In genomic region chr5:65002940-65003824, GRCm38 (mm10) we compare ENCODE assay signal across 9 mouse cellular contexts. TPM values are rescaled to one million over a fixed set of nuclear protein-coding genes. Genes with fewer than 3 reads are reported as not detected.
DNase-seq lines count a peak whose midpoint lies in the region; ATAC-seq and TF ChIP-seq lines count a peak whose summit lies in the region.
"Had no signal": no experiment of that assay in that cellular context is flagged by ENCODE, and none has a peak within 500 bp of the region (broad histone marks: within the 10 kb centered on the region; RNA-seq: fewer than 3 reads in every experiment).

No protein-coding gene starts in this region.

- 0 out of 2 replicates have a peak overlapping the region, but pooled peaks have one; percentile 7 for H3K4me2 ChIP-seq in neural tube, embryonic 13.5 days

- H3K4me3 ChIP-seq in cortical plate, adult 2 months (ENCODE audit: insufficient read depth, low read length): no peak overlapping the region
- no peak overlapping the region for H3K4me3 ChIP-seq in neural tube, embryonic 13.5 days

- WGBS in neural tube, embryonic 13.5 days: 50% methylated on average over 10 of the region's 10 CpGs

- no peak for TF ChIP-seq POLR2A in cortical plate, adult 2 months (IDR thresholded peaks at IDR 0.05; ENCODE audit: extremely low read depth, insufficient read depth, low read length)

- H3K27me3 ChIP-seq in neural tube, embryonic 13.5 days: no peaks in the 10 kb centered on the region

- H3K27ac ChIP-seq in cortical plate, adult 2 months (ENCODE audit: insufficient read depth, low read length): no peak overlapping the region
- H3K27ac ChIP-seq in neural tube, embryonic 13.5 days (replicated peaks): peak overlapping the region; percentile 40
- H3K27ac ChIP-seq: macrophage had no signal

- no peaks in the 10 kb centered on the region for H3K36me3 ChIP-seq in neural tube, embryonic 13.5 days

- no peak overlapping the region for H3K9ac ChIP-seq in neural tube, embryonic 13.5 days

- peaks cover 4% of the 10 kb centered on the region; the same call in 1 of the 2 replicates for H3K4me1 ChIP-seq in cortical plate, adult 2 months (ENCODE audit: control insufficient read depth, insufficient read depth, low read length)
- H3K4me1 ChIP-seq in neural tube, embryonic 13.5 days (replicated peaks): peaks cover 17% of the 10 kb centered on the region

- TF ChIP-seq CTCF in cortical plate, adult 2 months (IDR thresholded peaks at IDR 0.05; ENCODE audit: extremely low read depth, insufficient read depth, low read length): peak; percentile 41; the same call in 1 of the 2 replicates

- ATAC-seq in neural tube, embryonic 13.5 days (ENCODE audit: low read depth): peak; percentile 63; the same call in 1 of the 2 replicates

- H3K9me3 ChIP-seq in neural tube, embryonic 13.5 days: no peaks in the 10 kb centered on the region

- peak; percentile 23 for DNase-seq in cerebellum, adult 8-10 months
- DNase-seq in cerebellum, adult 11 months: no peak
- peak; percentile 36 for DNase-seq in 3T3-L1 (ENCODE audit: low read depth, low spot score)
- peak; percentile 78 for DNase-seq in induced T-regulatory cell, adult 2 months (ENCODE audit: low read depth)
- no peak for DNase-seq in adrenal gland, postnatal 14 days
- DNase-seq in thymus, postnatal 14 days: no peak

RNA-seq across cellular contexts. Expression of gene Fam114a1, which starts 33.3 kb away (rescaled TPM):
- polyA plus RNA-seq in cortical plate, adult 2 months (2012; rRNA removed): 7.4 and 8.1 TPM in 2 replicates
- 15.4 and 17.9 TPM in 2 replicates for polyA plus RNA-seq in neural tube, embryonic 13.5 days (2015; fragmentation: Nextera tagmentation; extraction: Ambion mirVana)
- 24.6 and 27.9 TPM in 2 replicates for total RNA-seq in adrenal gland, postnatal 14 days (2021)

RNA-seq across cellular contexts. Expression of gene Tlr6, which starts 43.3 kb away (rescaled TPM):
- polyA plus RNA-seq in cortical plate, adult 2 months (2012; rRNA removed): 0.72 and 1.1 TPM in 2 replicates
- polyA plus RNA-seq in neural tube, embryonic 13.5 days (2015; fragmentation: Nextera tagmentation; extraction: Ambion mirVana): 0.54 and 0.85 TPM in 2 replicates
- total RNA-seq in adrenal gland, postnatal 14 days (2021): 0.85 and 2.3 TPM in 2 replicates

Comparison
In these comparisons a context has a peak if more than half of its experiments do, and no peak if none do; other contexts are left out.
1. DNase-seq: peak in cerebellum, adult 8-10 months (single experiment), 3T3-L1 (single experiment) and induced T-regulatory cell, adult 2 months (single experiment); none in cerebellum, adult 11 months (single experiment), adrenal gland, postnatal 14 days (single experiment) and thymus, postnatal 14 days (single experiment).